ENCODE assay signal across 15 mouse cellular contexts in the genomic region with DNA sequence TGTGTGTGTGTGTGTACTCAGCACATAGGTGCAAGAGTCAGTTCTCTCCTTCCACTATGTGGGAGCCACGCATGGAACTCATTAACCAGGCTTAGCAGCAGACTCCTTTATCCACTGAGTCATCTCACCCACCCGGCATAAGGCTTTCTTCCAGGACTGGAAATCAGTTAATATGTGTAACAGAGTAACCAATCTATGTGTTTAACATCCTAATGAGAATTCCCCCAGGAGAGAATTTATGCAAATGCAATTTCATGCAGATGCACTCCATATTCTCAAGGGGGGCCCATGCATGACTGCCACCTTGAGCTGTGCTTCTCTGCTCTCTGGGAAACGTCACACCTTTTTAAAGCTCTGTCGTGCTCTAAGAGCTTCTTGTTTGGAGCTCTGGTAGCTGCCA.
DNase-seq lines count a peak whose midpoint lies in the region; ATAC-seq lines count a peak whose summit lies in the region.
"Had no signal": no experiment of that assay in that cellular context is flagged by ENCODE, and none has a peak within 500 bp of the region (broad histone marks: within the 10 kb centered on the region; RNA-seq: fewer than 3 reads in every experiment).

No protein-coding gene starts in this region.

- no peak for ATAC-seq in midbrain, embryonic 11.5 days (ENCODE audit: low FRiP score)
- ATAC-seq: intestine, embryonic 15.5 days had no signal

- no peaks in the 10 kb centered on the region for H3K36me3 ChIP-seq in midbrain, embryonic 11.5 days (ENCODE audit: control insufficient read depth, insufficient read depth, low read length)
- H3K36me3 ChIP-seq in midbrain, embryonic 10.5 days: no peaks in the 10 kb centered on the region
- H3K36me3 ChIP-seq: intestine, embryonic 15.5 days had no signal

- no peak overlapping the region for H3K27ac ChIP-seq in midbrain, embryonic 11.5 days (ENCODE audit: low read depth, low read length)
- H3K27ac ChIP-seq in midbrain, embryonic 10.5 days (replicated peaks): no peak overlapping the region
- H3K27ac ChIP-seq: intestine, embryonic 15.5 days had no signal

- no peaks in the 10 kb centered on the region for H3K27me3 ChIP-seq in midbrain, embryonic 11.5 days (ENCODE audit: control insufficient read depth, insufficient read depth, low read length)
- H3K27me3 ChIP-seq in midbrain, embryonic 10.5 days (ENCODE audit: low read depth, poor library complexity, severe bottlenecking): no peaks in the 10 kb centered on the region
- H3K27me3 ChIP-seq: intestine, embryonic 15.5 days had no signal

- H3K4me2 ChIP-seq in midbrain, embryonic 11.5 days: no peak overlapping the region
- H3K4me2 ChIP-seq: intestine, embryonic 15.5 days; lung, embryonic 14.5 days had no signal

- H3K4me3 ChIP-seq in midbrain, embryonic 11.5 days (ENCODE audit: low read depth, low read length): no peak overlapping the region
- no peak overlapping the region for H3K4me3 ChIP-seq in midbrain, embryonic 10.5 days
- H3K4me3 ChIP-seq: intestine, embryonic 15.5 days had no signal

- H3K4me1 ChIP-seq in midbrain, embryonic 11.5 days (ENCODE audit: control insufficient read depth, insufficient read depth, low read length): no peaks in the 10 kb centered on the region
- H3K4me1 ChIP-seq in midbrain, embryonic 10.5 days: no peaks in the 10 kb centered on the region
- H3K4me1 ChIP-seq: intestine, embryonic 15.5 days had no signal

- peak; percentile 25 to 33 for DNase-seq in frontal cortex, postnatal 36 days (ENCODE audit: low spot score in 2 of 2)
- no peak for DNase-seq in frontal cortex, postnatal 14 days (ENCODE audit: low spot score in 2 of 2)
- peak; percentile 61 for DNase-seq in midbrain, embryonic 11.5 days (ENCODE audit: low spot score, missing footprints)
- no peak for DNase-seq in midbrain, embryonic 10.5 days (ENCODE audit: low spot score)
- DNase-seq in brain, adult 2 months (ENCODE audit: low read depth, low spot score): peak; percentile 33
- peak; percentile 46 for DNase-seq in kidney, postnatal 10 days
- no peak for DNase-seq in ovary, postnatal 10 days (ENCODE audit: low spot score)
- DNase-seq in adrenal gland, adult 2 months: no peak
- DNase-seq: adrenal gland, postnatal 14 days; B cell, adult 2 months; cerebellum, postnatal 14 days; heart, postnatal 10 days; lung, embryonic 14.5 days; thymus, postnatal 4 days had no signal

- 72% methylated on average over 4 of the region's 4 CpGs for WGBS in midbrain, embryonic 11.5 days
- 69% methylated on average over 4 of the region's 4 CpGs for WGBS in midbrain, embryonic 10.5 days

- H3K9me3 ChIP-seq in midbrain, embryonic 11.5 days (ENCODE audit: control insufficient read depth, low read length): peaks cover 5% of the 10 kb centered on the region
- peaks cover 6% of the 10 kb centered on the region for H3K9me3 ChIP-seq in midbrain, embryonic 10.5 days (replicated peaks)
- H3K9me3 ChIP-seq: intestine, embryonic 15.5 days had no signal

- no peak overlapping the region for H3K9ac ChIP-seq in midbrain, embryonic 11.5 days (ENCODE audit: low read length)
- H3K9ac ChIP-seq: intestine, embryonic 15.5 days; lung, embryonic 14.5 days had no signal

Comparison
In these comparisons a context has a peak if more than half of its experiments do, and no peak if none do; other contexts are left out.
1. DNase-seq: peak in frontal cortex, postnatal 36 days (2 of 2), midbrain, embryonic 11.5 days (single experiment), brain, adult 2 months (single experiment) and kidney, postnatal 10 days (single experiment); none in frontal cortex, postnatal 14 days (0 of 2), midbrain, embryonic 10.5 days (single experiment), ovary, postnatal 10 days (single experiment) and adrenal gland, adult 2 months (single experiment).